Mouse (Mus musculus): ENCODE results near the gene Ttc27.

- TF ChIP-seq CTCF (IDR thresholded peaks at IDR 0.05; ENCODE audit: borderline replicate concordance, insufficient read depth, low read depth, low read length) (no peak), POLR2A (IDR thresholded peaks at IDR 0.05; ENCODE audit: borderline replicate concordance, insufficient read depth, low read length) (no peak)
These were observed 36.1 kb downstream of the Ttc27 start for GRCm38 (mm10) chr17:74753628-74754104.
